Mouse (Mus musculus) limb, embryonic 12.5 days (tissue): ENCODE results near the gene Ifrd1. TPM values are rescaled to one million over a fixed set of nuclear protein-coding genes. Genes with fewer than 3 reads are reported as not detected.
"Not testable (repeated sequence)": the region's sequence is repeated elsewhere in the genome, so short reads cannot be mapped to it uniquely, and the experiment has no call there.

Source experiments
- ATAC-seq: fragments of 200-750 bp; cut with Nextera tagmentation; 2 replicates; pipeline ENCODE4 v1.8.0; 2017; ENCODE audit warnings: low read depth, moderate TSS enrichment; ENCODE audit not compliant: insufficient number of reproducible peaks, insufficient read depth, low FRiP score, low TSS enrichment
- H3K27ac ChIP-seq: fragments of 300-500 bp; sonication (generic); 2 replicates; pipeline ENCODE4 v1.5.1; 2016; ENCODE audit warnings: mild to moderate bottlenecking, moderate library complexity
- H3K27me3 ChIP-seq: fragments of 300-500 bp; sonication (generic); 2 replicates; pipeline ENCODE4 v1.6.1; 2016; ENCODE audit warnings: mild to moderate bottlenecking, moderate library complexity
- H3K36me3 ChIP-seq: fragments of 300-500 bp; sonication (generic); 2 replicates; pipeline ENCODE4 v1.6.1; 2016; ENCODE audit warnings: mild to moderate bottlenecking, moderate library complexity
- H3K4me1 ChIP-seq: fragments of 300-500 bp; sonication (generic); replicated peaks from 2 replicates; pipeline ENCODE4 v1.6.1; 2016
- H3K4me2 ChIP-seq: fragments of 300-500 bp; sonication (generic); 2 replicates; pipeline ENCODE4 v1.6.1; 2016; ENCODE audit warnings: mild to moderate bottlenecking, moderate library complexity
- H3K4me3 ChIP-seq: fragments of 300-500 bp; sonication (generic); replicated peaks from 2 replicates; pipeline ENCODE4 v1.5.1; 2016; ENCODE audit warnings: mild to moderate bottlenecking
- H3K9ac ChIP-seq: fragments of 300-500 bp; sonication (generic); replicated peaks from 2 replicates; pipeline ENCODE4 v1.6.1; 2016; ENCODE audit warnings: mild to moderate bottlenecking, moderate library complexity
- H3K9me3 ChIP-seq: fragments of 300-500 bp; sonication (generic); 2 replicates; pipeline ENCODE4 v1.6.1; 2016; ENCODE audit warnings: mild to moderate bottlenecking, moderate library complexity
- WGBS: fragments of 180-500 bp; shearing (Covaris S2); methylation state at CpG from one replicate; pipeline ENCODE4 v1.1.7; 2016; 5-methylcytosine and 5-hydroxymethylcytosine counted together
- polyA plus RNA-seq: library from polyadenylated mRNA; unstranded; fragments of >200 nt; fragmentation: Nextera tagmentation; extraction: Ambion mirVana; gene quantifications from 2 replicates; pipeline ENCODE4 v1.2.1, GENCODE M21; 2016

Gene Ifrd1
- polyA plus RNA-seq, 1 experiment from 2014 or later = 131 TPM

DNA sequence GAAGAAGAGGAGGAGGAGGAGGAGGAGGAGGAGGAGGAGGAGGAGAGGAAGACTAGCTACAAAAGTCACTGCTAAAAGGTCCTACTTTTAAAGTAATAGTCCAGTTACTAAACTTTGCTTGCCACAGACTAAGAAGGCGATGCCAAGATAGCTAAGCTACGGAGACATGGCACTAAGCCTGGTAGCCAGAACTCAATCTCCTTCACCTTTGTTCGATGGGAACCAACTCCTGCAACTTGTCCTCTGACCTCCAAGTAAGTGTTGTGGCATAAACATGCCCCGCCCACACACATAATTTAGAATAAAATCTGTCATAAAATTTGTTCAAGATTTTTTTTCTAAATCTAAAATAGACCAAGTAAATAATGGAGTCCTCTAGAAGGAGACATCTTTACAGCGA, 50.3 kb downstream of the Ifrd1 start:
- Histone ChIP-seq H3K27me3 (no peaks in the 10 kb centered on the region), H3K27ac (no peak overlapping the region), H3K4me3 (no peak overlapping the region), H3K4me2 (no peak overlapping the region), H3K9ac (no peak overlapping the region), H3K4me1 (peaks cover 7% of the 10 kb centered on the region), H3K36me3 (peaks cover 10% of the 10 kb centered on the region), H3K9me3 (no peaks in the 10 kb centered on the region)
- no peak for ATAC-seq
- 89% methylated on average over 5 of the region's 5 CpGs for WGBS

DNA sequence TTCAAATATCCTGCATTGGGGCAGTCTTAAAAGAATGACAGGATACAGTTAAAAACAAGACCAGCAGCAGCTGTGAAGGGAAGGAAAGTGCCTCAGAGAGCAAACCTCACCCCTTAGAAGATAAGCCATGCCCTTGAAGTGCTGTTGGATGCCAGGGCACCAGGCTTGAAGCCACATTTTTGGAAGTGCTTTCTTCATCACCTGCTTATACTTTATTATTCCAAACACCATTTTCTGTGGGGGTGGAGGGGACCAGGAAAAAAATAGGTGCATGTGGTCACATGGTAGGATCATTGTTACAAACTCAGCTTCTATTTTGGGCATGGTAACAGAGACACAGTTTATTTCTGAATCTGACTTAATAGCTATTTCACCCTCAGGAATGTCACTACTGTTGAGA, 50.8 kb downstream of the Ifrd1 start:
- Histone ChIP-seq H3K4me1 (peaks cover 7% of the 10 kb centered on the region), H3K4me2 (no peak overlapping the region), H3K9me3 (no peaks in the 10 kb centered on the region), H3K27me3 (no peaks in the 10 kb centered on the region), H3K27ac (no peak overlapping the region), H3K36me3 (peaks cover 5% of the 10 kb centered on the region), H3K4me3 (no peak overlapping the region), H3K9ac (no peak overlapping the region)
- no peak for ATAC-seq

DNA sequence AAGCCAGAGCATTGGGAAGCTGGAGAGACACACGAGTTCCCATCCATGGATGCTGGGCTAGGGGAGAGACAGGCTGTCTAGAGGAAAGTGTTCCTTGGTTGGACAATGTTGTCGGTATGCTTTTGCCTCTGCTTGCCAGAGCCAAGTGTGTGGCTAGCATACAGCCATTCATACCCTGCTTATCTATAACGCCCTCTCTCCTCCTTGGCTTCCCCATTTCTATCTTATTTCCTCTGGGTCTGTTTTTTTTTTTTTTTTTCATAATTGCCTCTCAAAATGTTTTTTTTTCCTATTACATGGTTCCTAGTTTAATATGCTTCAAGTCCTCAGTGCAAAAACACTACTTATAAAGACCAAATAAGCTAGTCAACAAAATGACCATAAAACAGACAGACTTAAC, 62.8 kb downstream of the Ifrd1 start:
- Histone ChIP-seq H3K27ac (no peak overlapping the region), H3K36me3 (no peaks in the 10 kb centered on the region), H3K4me1 (no peaks in the 10 kb centered on the region), H3K9me3 (0 out of 2 replicates have a peak, but pooled peaks cover 6% of the 10 kb centered on the region), H3K4me3 (no peak overlapping the region), H3K4me2 (no peak overlapping the region), H3K27me3 (no peaks in the 10 kb centered on the region), H3K9ac (no peak overlapping the region)
- ATAC-seq = no peak
- 91% methylated on average over 3 of the region's 3 CpGs for WGBS

DNA sequence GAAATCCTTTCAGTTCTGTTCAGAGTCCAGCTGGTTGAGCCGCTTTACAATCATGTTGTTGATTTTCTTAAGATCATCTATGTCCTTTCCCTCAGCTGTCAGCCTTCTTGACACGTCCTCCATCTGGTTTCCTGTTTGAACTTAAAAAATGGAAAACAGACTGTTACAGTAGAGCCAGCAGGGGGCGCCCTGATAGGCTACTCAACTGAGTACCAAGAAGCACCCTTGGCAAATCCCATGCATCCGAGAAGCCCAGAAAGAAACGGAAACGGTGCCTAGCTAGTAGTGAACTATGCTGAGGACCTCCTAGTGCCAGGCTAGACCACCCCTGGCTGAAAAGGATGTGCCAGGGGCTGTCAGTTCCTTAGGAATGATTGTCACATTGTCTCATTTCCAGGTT, 71.2 kb downstream of the Ifrd1 start:
- no peak overlapping the region for H3K27ac ChIP-seq
- H3K4me2 ChIP-seq = no peak overlapping the region
- H3K9me3 ChIP-seq = 0 out of 2 replicates have a peak, but pooled peaks cover 6% of the 10 kb centered on the region
- 60% methylated on average over 6 of the region's 6 CpGs for WGBS
- no peak overlapping the region for H3K4me3 ChIP-seq
- ATAC-seq = no peak
- H3K9ac ChIP-seq = no peak overlapping the region
- H3K36me3 ChIP-seq = no peaks in the 10 kb centered on the region
- H3K27me3 ChIP-seq = no peaks in the 10 kb centered on the region
- no peaks in the 10 kb centered on the region for H3K4me1 ChIP-seq

DNA sequence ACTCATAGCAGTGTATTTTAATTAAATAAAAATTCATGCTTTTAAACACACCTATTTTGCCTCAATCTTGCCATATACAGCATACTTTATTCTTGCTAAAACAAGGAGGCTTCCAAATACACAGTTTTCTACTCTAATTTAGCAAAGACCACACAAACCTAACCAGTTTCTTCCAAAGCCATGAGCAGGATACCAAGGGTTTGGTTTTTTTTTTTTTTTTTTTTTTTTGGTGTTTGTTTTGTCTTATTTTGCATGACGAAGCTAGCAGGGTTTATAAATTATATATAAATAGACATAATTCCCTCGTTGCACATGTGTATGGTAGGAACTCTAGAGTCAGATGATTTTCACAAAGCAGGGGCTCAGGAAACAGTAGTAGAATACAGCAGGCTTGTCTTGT, 72.1 kb downstream of the Ifrd1 start:
- Histone ChIP-seq H3K27me3 (no peaks in the 10 kb centered on the region), H3K36me3 (no peaks in the 10 kb centered on the region), H3K4me1 (no peaks in the 10 kb centered on the region), H3K9me3 (0 out of 2 replicates have a peak, but pooled peaks cover 4% of the 10 kb centered on the region), H3K4me2 (no peak overlapping the region), H3K4me3 (no peak overlapping the region), H3K9ac (no peak overlapping the region), H3K27ac (no peak overlapping the region)
- WGBS = 78% methylated on average over 2 of the region's 2 CpGs
- no peak for ATAC-seq

DNA sequence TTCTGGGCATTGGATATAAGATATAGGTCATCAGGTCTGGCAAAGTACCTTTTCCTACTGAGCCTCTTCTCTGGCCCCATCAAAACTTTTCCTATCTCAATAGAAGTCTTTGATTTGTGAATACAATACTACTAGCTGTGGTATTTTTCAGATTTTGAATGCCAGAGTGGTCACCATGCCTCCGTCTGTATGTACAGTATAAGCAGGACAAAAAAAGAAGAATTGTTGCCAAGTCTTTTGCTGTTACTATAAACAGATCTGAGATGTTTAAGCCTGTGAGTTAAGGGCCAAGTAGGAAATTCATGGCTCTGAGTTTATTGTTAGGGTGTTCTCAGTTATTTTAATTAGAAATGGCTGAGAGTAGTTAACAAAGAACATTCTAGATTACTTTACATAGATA, 73.1 kb downstream of the Ifrd1 start:
- WGBS = 73% methylated on average over 1 of the region's 1 CpGs

DNA sequence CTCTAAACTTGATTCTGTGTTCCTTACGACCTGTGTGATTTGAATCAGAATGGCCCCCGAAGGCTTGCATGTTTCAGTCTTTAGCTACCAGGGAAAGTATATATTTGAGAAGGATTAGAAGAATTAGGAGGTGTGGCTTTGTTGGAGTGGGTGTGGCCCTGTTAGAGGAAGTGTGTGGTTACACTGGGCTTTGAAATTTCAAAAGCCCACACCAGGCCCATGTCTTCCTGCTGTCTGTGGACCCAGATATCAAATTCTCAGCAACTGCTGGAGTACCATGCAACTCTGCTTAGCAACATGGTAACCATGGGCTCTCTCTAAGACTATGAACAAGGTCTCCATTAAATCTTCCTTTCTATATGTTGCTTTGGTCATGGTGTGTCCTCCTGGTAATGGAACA, 76.7 kb downstream of the Ifrd1 start:
- no peak for ATAC-seq
- 92% methylated on average over 2 of the region's 2 CpGs for WGBS
- no peak overlapping the region for H3K4me2 ChIP-seq
- H3K27ac ChIP-seq = no peak overlapping the region
- no peaks in the 10 kb centered on the region for H3K4me1 ChIP-seq
- no peak overlapping the region for H3K4me3 ChIP-seq
- no peaks in the 10 kb centered on the region for H3K9me3 ChIP-seq
- H3K9ac ChIP-seq = no peak overlapping the region
- H3K27me3 ChIP-seq = no peaks in the 10 kb centered on the region
- no peaks in the 10 kb centered on the region for H3K36me3 ChIP-seq

More for the DNA sequence above, 73.1 kb downstream of the Ifrd1 start:
- H3K27ac ChIP-seq, H3K4me2 ChIP-seq, ATAC-seq, H3K36me3 ChIP-seq, H3K9me3 ChIP-seq, H3K4me1 ChIP-seq, H3K4me3 ChIP-seq, H3K27me3 ChIP-seq, H3K9ac ChIP-seq: not testable (repeated sequence)

DNA sequence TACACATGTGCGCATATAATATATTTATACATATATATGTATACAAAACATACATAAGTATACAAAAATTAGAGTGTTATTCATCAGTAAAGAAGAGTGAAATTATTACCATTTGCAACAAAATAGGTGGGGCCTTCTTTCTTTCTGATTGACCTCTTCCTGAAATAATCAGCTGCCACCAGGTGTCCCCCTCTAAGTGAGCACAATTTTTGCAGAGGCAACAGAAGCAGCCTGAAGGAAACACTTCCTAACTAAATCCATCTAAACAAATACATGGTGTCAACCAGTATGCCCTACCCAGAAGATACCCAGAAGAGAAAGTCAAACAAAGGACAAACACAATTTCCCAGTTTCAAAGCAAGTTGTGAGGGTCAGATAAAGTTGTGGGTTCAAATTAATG, 78.6 kb downstream of the Ifrd1 start:
- 95% methylated on average over 1 of the region's 1 CpGs for WGBS
- no peaks in the 10 kb centered on the region for H3K27me3 ChIP-seq
- no peak overlapping the region for H3K4me2 ChIP-seq
- no peak overlapping the region for H3K27ac ChIP-seq
- no peaks in the 10 kb centered on the region for H3K36me3 ChIP-seq
- H3K9me3 ChIP-seq = no peaks in the 10 kb centered on the region
- no peak for ATAC-seq
- no peak overlapping the region for H3K9ac ChIP-seq
- no peak overlapping the region for H3K4me3 ChIP-seq
- no peaks in the 10 kb centered on the region for H3K4me1 ChIP-seq

DNA sequence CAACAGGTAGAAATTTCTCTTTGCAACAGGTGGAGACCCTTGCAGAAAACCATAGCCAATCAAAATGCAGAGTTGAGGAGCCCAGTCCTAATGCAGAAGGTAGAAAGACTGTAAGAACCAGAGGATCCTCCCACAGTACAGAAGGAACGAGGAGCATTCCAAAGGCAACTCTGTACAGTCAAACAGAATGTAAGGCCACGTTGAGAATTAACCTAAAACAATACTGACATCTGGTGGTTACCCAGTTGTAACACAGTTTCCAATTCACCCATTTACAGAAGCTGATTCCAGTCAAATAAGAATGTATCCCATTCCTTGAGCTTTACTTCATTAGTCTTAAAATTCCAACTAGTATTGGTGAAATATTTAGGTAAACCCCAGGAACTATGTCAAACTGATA, 83.7 kb downstream of the Ifrd1 start:
- H3K4me2 ChIP-seq = no peak overlapping the region
- no peaks in the 10 kb centered on the region for H3K9me3 ChIP-seq
- H3K27ac ChIP-seq = no peak overlapping the region
- no peak overlapping the region for H3K9ac ChIP-seq
- H3K27me3 ChIP-seq = no peaks in the 10 kb centered on the region
- 11% methylated on average over 2 of the region's 2 CpGs for WGBS
- H3K4me3 ChIP-seq = no peak overlapping the region
- no peaks in the 10 kb centered on the region for H3K4me1 ChIP-seq
- H3K36me3 ChIP-seq = no peaks in the 10 kb centered on the region
- no peak for ATAC-seq

DNA sequence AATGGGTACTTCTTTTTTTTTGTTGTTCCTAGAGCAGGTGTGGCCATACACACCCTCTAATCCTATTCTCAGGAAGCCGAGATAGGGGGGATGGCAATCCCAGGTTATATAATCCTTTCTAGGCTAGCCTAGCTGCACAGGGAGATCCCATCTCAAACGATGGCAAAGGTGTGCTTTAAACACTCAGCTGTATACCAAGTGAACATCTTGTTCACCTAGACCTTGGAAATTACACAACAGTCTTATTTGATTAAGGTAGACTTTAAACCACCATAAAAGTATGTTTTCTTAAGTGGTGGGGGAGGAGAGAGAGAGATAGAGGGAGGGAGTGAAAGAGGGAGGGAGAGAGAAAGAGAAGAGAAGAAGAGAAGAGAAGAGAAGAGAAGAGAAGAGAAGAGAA, 87.5 kb downstream of the Ifrd1 start:
- no peak overlapping the region for H3K9ac ChIP-seq
- H3K4me1 ChIP-seq = no peaks in the 10 kb centered on the region
- no peaks in the 10 kb centered on the region for H3K27me3 ChIP-seq
- H3K36me3 ChIP-seq = no peaks in the 10 kb centered on the region
- no peak overlapping the region for H3K27ac ChIP-seq
- H3K4me3 ChIP-seq = no peak overlapping the region
- H3K9me3 ChIP-seq = no peaks in the 10 kb centered on the region
- WGBS = 72% methylated on average over 2 of the region's 2 CpGs
- ATAC-seq = no peak
- H3K4me2 ChIP-seq = no peak overlapping the region

DNA sequence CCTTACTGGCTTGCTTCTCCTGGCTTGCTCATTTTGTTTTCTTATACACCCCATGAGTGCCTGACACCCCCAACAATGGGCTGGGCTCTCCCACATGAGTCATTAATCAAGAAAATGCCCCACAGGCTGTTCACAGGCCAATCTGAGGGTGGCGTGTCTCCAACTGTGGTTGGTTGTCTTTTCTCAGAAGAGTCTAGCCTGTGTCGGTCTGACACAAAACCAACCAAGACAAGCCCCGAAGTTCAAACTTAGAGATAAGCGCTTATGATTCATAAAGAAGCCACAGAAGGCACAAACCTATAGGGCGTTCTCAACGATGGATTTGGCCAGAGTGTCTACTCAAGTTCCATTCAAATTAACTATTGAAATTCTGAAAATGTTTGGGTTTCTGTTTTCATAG, 94.1 kb downstream of the Ifrd1 start:
- WGBS = 94% methylated on average over 6 of the region's 6 CpGs
- H3K36me3 ChIP-seq = no peaks in the 10 kb centered on the region
- no peak overlapping the region for H3K4me3 ChIP-seq

DNA sequence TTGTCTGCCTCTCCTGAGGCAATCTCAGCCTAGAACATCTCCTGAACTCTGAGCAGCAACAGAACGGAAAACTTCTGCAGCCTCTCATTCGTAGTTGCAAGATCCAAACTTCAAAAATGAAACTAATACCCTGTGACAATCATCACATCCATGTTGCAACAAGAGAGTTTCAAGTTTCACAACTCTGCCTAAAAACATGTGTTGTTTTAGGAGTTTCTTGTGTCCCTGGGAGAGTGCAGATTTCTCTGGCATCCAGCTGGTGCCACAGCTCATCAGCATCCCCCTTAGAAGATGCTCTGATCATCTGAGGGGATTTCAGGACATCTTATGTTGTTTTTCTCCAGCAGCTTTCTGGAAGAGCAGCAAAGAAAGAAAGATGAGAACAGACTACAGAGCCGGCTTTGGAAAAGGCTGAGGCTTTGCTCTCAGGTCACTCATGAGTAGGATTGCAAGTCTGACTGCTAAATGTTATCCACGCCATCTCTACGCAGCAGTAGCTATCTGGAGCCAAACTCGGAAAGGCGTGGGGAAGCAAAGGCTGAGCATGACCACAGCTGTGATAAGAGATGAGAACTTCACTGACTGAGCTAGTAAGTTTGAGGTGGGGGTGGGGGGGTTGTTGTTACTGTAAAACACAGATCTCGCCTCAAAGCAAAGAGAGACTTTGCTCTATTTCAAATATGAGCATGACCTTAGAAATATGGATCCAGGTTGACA, 95.8 kb downstream of the Ifrd1 start:
- Histone ChIP-seq H3K4me2 (no peak overlapping the region), H3K4me1 (no peaks in the 10 kb centered on the region), H3K4me3 (no peak overlapping the region), H3K27ac (no peak overlapping the region), H3K27me3 (no peaks in the 10 kb centered on the region), H3K36me3 (no peaks in the 10 kb centered on the region), H3K9ac (no peak overlapping the region), H3K9me3 (no peaks in the 10 kb centered on the region)
- no peak for ATAC-seq
- 79% methylated on average over 8 of the region's 8 CpGs for WGBS

More for the DNA sequence above, 94.1 kb downstream of the Ifrd1 start:
- H3K9me3 ChIP-seq = no peaks in the 10 kb centered on the region
- H3K4me2 ChIP-seq = no peak overlapping the region
- H3K27ac ChIP-seq = no peak overlapping the region
- no peaks in the 10 kb centered on the region for H3K4me1 ChIP-seq
- ATAC-seq = no peak
- no peak overlapping the region for H3K9ac ChIP-seq
- H3K27me3 ChIP-seq = no peaks in the 10 kb centered on the region
